Mouse (Mus musculus): ENCODE results near the gene Hddc3. TPM values are rescaled to one million over a fixed set of nuclear protein-coding genes. Genes with fewer than 3 reads are reported as not detected.

The Hddc3 gene
- polyA plus RNA-seq, 1 experiment from 2014 or later = 26.7 TPM

DNA sequence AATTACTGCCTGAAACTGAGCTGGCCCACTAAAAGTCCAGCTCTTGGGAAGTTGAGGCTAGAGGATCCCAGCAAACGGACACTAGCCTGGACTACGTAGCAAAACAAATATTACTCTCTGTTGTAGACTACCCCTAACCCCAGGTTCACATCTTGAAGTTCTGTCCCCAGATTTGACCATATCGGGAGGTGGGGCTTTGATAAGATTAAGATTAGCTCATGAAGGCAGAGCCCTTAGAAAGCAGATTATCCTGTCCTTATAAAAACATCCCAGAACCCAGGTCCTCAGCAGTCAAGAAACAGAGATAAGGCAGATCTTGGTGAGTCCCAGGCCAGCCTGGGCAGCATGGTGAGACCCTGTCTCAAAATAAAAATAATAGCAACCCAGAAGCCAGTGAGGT lies 29.3 kb downstream of the Hddc3 start:
- Histone ChIP-seq H3K27ac (ENCODE audit: low read depth, low read length) (no peak overlapping the region), H3K4me2 (ENCODE audit: low read length) (no peak overlapping the region), H3K9me3 (ENCODE audit: control insufficient read depth, low read length) (no peaks in the 10 kb centered on the region), H3K36me3 (ENCODE audit: control insufficient read depth, insufficient read depth, low read length) (peaks cover 14% of the 10 kb centered on the region), H3K4me1 (ENCODE audit: control insufficient read depth, insufficient read depth, low read depth, low read length) (peaks cover 16% of the 10 kb centered on the region), H3K9ac (ENCODE audit: low read depth, low read length) (no peak overlapping the region), H3K4me3 (ENCODE audit: low read length) (no peak overlapping the region), H3K27me3 (replicated peaks; ENCODE audit: control insufficient read depth, insufficient read depth, low read length) (no peaks in the 10 kb centered on the region)
- WGBS = 87% methylated on average over 3 of the region's 3 CpGs
- no peak for ATAC-seq

DNA sequence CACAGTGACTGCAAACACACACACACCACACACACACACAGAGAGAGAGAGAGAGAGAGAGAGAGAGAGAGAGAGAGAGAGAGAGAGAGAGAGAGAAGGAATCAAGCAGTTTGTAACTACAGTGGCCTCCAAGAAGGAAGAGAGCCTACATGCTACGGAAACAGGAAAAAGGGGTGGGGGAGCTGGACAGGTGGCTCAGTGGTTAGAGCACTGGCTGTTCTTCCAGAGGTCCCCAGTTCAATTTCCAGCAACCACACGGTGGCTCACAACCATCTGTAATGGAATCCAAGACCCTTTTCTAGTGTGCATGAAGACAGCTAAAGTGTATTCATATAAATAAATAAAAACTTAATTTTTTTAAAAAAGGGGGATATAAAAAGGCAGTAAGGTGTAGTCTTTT lies 29.8 kb downstream of the Hddc3 start:
- Histone ChIP-seq H3K27me3 (replicated peaks; ENCODE audit: control insufficient read depth, insufficient read depth, low read length) (no peaks in the 10 kb centered on the region), H3K27ac (ENCODE audit: low read depth, low read length) (no peak overlapping the region), H3K9me3 (ENCODE audit: control insufficient read depth, low read length) (no peaks in the 10 kb centered on the region), H3K4me2 (ENCODE audit: low read length) (no peak overlapping the region), H3K9ac (ENCODE audit: low read depth, low read length) (no peak overlapping the region), H3K4me3 (ENCODE audit: low read length) (no peak overlapping the region), H3K4me1 (ENCODE audit: control insufficient read depth, insufficient read depth, low read depth, low read length) (peaks cover 16% of the 10 kb centered on the region), H3K36me3 (ENCODE audit: control insufficient read depth, insufficient read depth, low read length) (peaks cover 9% of the 10 kb centered on the region)
- 63% methylated on average over 2 of the region's 2 CpGs for WGBS
- ATAC-seq = no peak

DNA sequence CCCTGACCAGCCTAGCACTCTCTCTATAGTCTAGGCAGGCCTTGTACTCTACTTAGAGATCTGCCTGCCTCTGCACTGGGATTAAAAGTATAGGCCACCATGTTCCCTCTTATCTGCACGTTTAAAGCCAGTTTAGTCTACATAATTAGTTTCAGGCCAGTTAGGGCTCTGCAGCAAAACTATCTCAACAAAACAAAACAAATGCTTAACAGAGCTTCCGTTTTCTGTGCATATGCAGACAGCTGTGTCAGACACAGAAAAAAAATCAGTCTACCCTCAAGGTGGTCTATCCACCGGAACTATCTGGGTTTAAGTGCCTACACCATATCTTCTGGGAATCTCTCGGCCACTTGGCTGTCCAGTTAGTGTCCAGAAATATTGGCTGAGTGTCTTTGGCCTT lies 30.4 kb downstream of the Hddc3 start:
- 86% methylated on average over 4 of the region's 4 CpGs for WGBS
- H3K4me1 ChIP-seq (ENCODE audit: control insufficient read depth, insufficient read depth, low read depth, low read length) = peaks cover 16% of the 10 kb centered on the region
- H3K9ac ChIP-seq (ENCODE audit: low read depth, low read length) = no peak overlapping the region
- ATAC-seq = no peak
- peaks cover 3% of the 10 kb centered on the region; the same call in 1 of the 2 replicates for H3K36me3 ChIP-seq (ENCODE audit: control insufficient read depth, insufficient read depth, low read length)
- H3K4me2 ChIP-seq (ENCODE audit: low read length) = no peak overlapping the region
- H3K4me3 ChIP-seq (ENCODE audit: low read length) = no peak overlapping the region
- no peak overlapping the region for H3K27ac ChIP-seq (ENCODE audit: low read depth, low read length)
- H3K9me3 ChIP-seq (ENCODE audit: control insufficient read depth, low read length) = no peaks in the 10 kb centered on the region
- H3K27me3 ChIP-seq (replicated peaks; ENCODE audit: control insufficient read depth, insufficient read depth, low read length) = no peaks in the 10 kb centered on the region

DNA sequence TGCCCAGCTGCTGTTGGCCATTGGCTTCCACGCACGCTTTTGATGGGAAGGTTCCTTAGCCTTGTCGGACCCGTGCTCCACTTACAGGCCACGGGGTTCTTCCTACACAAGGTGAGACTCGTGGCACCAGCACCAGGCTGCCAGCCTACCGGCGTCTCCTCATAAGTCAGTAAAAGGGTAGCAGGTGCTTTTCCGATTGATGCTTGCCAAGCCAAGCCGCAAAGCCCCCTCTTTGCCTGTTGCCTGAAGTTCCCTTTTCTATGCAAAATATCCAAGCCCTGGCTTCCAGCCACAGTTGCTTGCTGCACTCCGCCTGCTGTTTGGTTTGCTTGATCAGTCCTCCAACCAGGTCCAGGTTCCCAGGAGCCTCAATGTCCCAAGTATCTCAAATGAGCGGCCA lies 30.9 kb downstream of the Hddc3 start:
- no peak overlapping the region for H3K4me3 ChIP-seq (ENCODE audit: low read length)
- no peak for ATAC-seq
- no peaks in the 10 kb centered on the region for H3K36me3 ChIP-seq (ENCODE audit: control insufficient read depth, insufficient read depth, low read length)
- WGBS = 72% methylated on average over 12 of the region's 12 CpGs
- no peaks in the 10 kb centered on the region for H3K27me3 ChIP-seq (replicated peaks; ENCODE audit: control insufficient read depth, insufficient read depth, low read length)
- H3K4me2 ChIP-seq (ENCODE audit: low read length) = no peak overlapping the region
- H3K9ac ChIP-seq (ENCODE audit: low read depth, low read length) = no peak overlapping the region
- H3K9me3 ChIP-seq (ENCODE audit: control insufficient read depth, low read length) = no peaks in the 10 kb centered on the region
- no peak overlapping the region for H3K27ac ChIP-seq (ENCODE audit: low read depth, low read length)
- H3K4me1 ChIP-seq (ENCODE audit: control insufficient read depth, insufficient read depth, low read depth, low read length) = peaks cover 16% of the 10 kb centered on the region

DNA sequence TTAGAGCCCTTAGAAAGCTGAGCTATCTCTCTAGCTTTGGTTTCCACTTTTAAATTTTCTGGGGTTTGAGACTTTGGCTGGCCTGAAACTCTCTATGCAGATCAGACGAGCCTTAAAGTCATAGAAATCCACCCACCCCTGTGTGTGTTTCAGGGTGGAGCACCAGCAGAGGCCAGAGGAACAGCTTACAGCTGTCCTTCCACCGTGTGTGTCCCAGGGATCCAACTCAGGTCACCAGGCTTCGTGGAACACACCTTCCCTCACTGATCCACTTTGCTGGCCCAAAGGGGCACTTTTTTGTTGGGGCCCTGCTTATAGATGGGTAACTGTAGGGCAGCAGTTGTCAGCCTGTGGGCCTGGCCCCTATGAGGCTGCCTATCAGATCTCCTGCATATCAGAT lies 31.4 kb downstream of the Hddc3 start:
- Histone ChIP-seq H3K36me3 (ENCODE audit: control insufficient read depth, insufficient read depth, low read length) (no peaks in the 10 kb centered on the region), H3K27ac (ENCODE audit: low read depth, low read length) (no peak overlapping the region), H3K9ac (ENCODE audit: low read depth, low read length) (no peak overlapping the region), H3K4me1 (ENCODE audit: control insufficient read depth, insufficient read depth, low read depth, low read length) (peaks cover 12% of the 10 kb centered on the region), H3K9me3 (ENCODE audit: control insufficient read depth, low read length) (no peaks in the 10 kb centered on the region), H3K4me2 (ENCODE audit: low read length) (no peak overlapping the region), H3K4me3 (ENCODE audit: low read length) (no peak overlapping the region), H3K27me3 (replicated peaks; ENCODE audit: control insufficient read depth, insufficient read depth, low read length) (no peaks in the 10 kb centered on the region)
- no peak for ATAC-seq
- WGBS = 63% methylated on average over 3 of the region's 3 CpGs

DNA sequence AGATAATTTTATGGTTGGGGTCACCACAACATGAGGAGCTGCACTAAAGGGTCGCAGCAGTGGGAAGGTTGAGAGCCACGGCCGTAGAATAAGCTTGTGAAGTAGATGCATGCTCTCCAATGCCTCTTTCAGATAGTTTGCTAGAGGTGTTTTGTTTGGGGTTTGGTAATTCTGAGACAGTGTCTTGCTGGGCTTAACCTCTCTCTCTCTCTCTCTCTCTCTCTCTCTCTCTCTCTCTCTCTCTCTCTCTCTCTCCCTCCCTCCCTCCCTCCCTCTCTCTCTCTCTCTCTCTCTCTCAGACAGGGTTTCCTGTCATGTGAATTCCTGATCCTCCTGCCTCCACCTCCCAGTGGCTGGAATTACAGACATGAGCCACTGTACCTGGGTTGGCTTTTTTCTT lies 31.8 kb downstream of the Hddc3 start:
- 86% methylated on average over 3 of the region's 3 CpGs for WGBS
- ATAC-seq = no peak
- no peak overlapping the region for H3K4me2 ChIP-seq (ENCODE audit: low read length)
- H3K27me3 ChIP-seq (replicated peaks; ENCODE audit: control insufficient read depth, insufficient read depth, low read length) = no peaks in the 10 kb centered on the region
- H3K4me1 ChIP-seq (ENCODE audit: control insufficient read depth, insufficient read depth, low read depth, low read length) = peaks cover 7% of the 10 kb centered on the region
- no peaks in the 10 kb centered on the region for H3K36me3 ChIP-seq (ENCODE audit: control insufficient read depth, insufficient read depth, low read length)
- H3K9me3 ChIP-seq (ENCODE audit: control insufficient read depth, low read length) = no peaks in the 10 kb centered on the region
- H3K9ac ChIP-seq (ENCODE audit: low read depth, low read length) = no peak overlapping the region
- no peak overlapping the region for H3K27ac ChIP-seq (ENCODE audit: low read depth, low read length)
- H3K4me3 ChIP-seq (ENCODE audit: low read length) = no peak overlapping the region

DNA sequence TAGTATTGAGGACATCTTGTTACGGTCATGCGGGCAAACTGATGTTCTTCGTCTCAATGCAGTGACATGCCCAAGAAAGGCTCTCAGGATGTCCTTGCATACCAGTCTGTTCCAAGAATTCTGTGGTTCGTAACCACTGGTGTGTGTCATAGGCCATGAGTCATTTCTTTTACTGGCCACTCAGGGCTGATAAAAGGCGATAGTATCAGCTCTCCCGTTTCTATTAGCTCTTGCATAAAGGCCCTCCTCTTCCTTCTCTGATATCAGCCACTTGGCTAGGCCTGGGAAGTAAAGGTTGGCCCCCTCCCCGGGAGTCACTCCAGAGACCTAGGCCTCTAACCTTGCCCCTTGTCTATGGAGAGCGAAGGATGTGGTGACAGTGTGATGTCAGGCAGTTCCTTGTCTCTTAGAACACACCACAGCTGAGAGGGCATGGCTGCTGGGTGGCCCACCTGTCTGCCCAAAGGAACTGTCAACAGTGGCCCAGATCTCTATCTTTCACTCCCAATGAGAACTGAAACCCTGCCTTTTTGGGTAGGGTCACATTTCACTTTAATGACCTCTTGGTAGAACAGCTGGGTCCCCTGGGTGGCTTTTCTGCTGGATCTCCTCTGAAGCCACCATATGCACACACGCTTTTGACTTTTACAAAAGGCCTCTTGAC lies 32.6 kb downstream of the Hddc3 start:
- ATAC-seq = no peak
- 85% methylated on average over 9 of the region's 9 CpGs for WGBS
- H3K27me3 ChIP-seq (replicated peaks; ENCODE audit: control insufficient read depth, insufficient read depth, low read length) = no peaks in the 10 kb centered on the region
- H3K4me1 ChIP-seq (ENCODE audit: control insufficient read depth, insufficient read depth, low read depth, low read length) = peaks cover 2% of the 10 kb centered on the region; the same call in 1 of the 2 replicates
- H3K36me3 ChIP-seq (ENCODE audit: control insufficient read depth, insufficient read depth, low read length) = no peaks in the 10 kb centered on the region
- H3K4me3 ChIP-seq (ENCODE audit: low read length) = no peak overlapping the region
- H3K4me2 ChIP-seq (ENCODE audit: low read length) = no peak overlapping the region
- H3K9me3 ChIP-seq (ENCODE audit: control insufficient read depth, low read length) = no peaks in the 10 kb centered on the region
- H3K27ac ChIP-seq (ENCODE audit: low read depth, low read length) = no peak overlapping the region
- no peak overlapping the region for H3K9ac ChIP-seq (ENCODE audit: low read depth, low read length)

DNA sequence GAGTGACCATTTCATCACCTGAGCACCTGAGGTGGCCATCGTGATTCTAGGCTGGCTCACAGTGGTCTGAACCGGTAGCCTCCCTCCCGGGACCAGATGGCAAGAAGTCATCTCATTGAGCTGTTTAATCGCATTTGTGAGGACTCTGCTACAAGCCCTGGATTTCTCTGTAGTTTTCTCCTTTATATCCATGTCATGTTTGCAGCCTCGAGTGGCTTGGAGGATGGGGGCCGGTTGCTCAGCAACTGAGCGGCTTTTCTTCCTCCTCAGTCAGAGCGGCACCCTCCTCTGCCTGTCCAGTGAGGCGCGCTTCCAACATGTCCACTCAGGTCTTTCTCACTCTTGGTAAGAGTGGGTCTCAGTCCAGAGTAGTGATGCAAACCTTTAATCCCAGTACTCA lies 33.3 kb downstream of the Hddc3 start:
- H3K9me3 ChIP-seq (ENCODE audit: control insufficient read depth, low read length) = no peaks in the 10 kb centered on the region
- H3K27ac ChIP-seq (ENCODE audit: low read depth, low read length) = no peak overlapping the region
- peaks cover 2% of the 10 kb centered on the region; the same call in 1 of the 2 replicates for H3K4me1 ChIP-seq (ENCODE audit: control insufficient read depth, insufficient read depth, low read depth, low read length)
- peak; percentile 34; the same call in 1 of the 2 replicates for ATAC-seq
- no peaks in the 10 kb centered on the region for H3K27me3 ChIP-seq (replicated peaks; ENCODE audit: control insufficient read depth, insufficient read depth, low read length)
- no peak overlapping the region for H3K9ac ChIP-seq (ENCODE audit: low read depth, low read length)
- no peak overlapping the region for H3K4me3 ChIP-seq (ENCODE audit: low read length)
- H3K36me3 ChIP-seq (ENCODE audit: control insufficient read depth, insufficient read depth, low read length) = no peaks in the 10 kb centered on the region
- H3K4me2 ChIP-seq (ENCODE audit: low read length) = no peak overlapping the region
- 43% methylated on average over 10 of the region's 10 CpGs for WGBS

DNA sequence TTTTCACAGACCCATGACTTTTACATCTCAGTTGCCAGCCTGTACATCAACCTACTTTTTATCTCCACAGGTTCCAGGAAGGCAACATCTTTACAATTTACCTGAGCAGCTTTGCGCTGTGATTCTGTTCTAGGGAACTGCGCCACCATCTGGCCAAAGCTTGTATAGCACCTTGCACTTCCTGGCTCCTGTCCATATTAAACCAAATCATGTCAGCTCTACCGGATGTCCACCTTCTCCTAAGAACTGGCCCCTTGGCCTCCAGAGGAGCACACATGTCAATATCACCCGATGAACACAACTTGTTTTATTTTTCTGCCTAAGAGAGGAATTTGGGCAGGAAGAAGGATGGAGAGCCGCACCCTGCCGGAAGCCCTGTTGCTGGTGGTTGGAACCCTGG lies 34.6 kb downstream of the Hddc3 start:
- no peak overlapping the region for H3K4me3 ChIP-seq (ENCODE audit: low read length)
- no peak overlapping the region for H3K27ac ChIP-seq (ENCODE audit: low read depth, low read length)
- no peak overlapping the region; the same call in 1 of the 2 replicates for H3K9ac ChIP-seq (ENCODE audit: low read depth, low read length)
- no peaks in the 10 kb centered on the region for H3K9me3 ChIP-seq (ENCODE audit: control insufficient read depth, low read length)
- no peaks in the 10 kb centered on the region for H3K36me3 ChIP-seq (ENCODE audit: control insufficient read depth, insufficient read depth, low read length)
- peaks cover 2% of the 10 kb centered on the region; the same call in 1 of the 2 replicates for H3K4me1 ChIP-seq (ENCODE audit: control insufficient read depth, insufficient read depth, low read depth, low read length)
- no peak overlapping the region for H3K4me2 ChIP-seq (ENCODE audit: low read length)
- no peaks in the 10 kb centered on the region for H3K27me3 ChIP-seq (replicated peaks; ENCODE audit: control insufficient read depth, insufficient read depth, low read length)
- no peak for ATAC-seq
- WGBS = 38% methylated on average over 6 of the region's 6 CpGs

Data from hindbrain, embryonic 16.5 days (tissue).